Mouse (Mus musculus) heart, adult 11 months (tissue): Measurements from ENCODE around the gene Fgf8.
A peak's percentile ranks its signal among the peaks of the same experiment; 100 is the strongest.

ENCODE experiments used
- DNase-seq: peaks from one replicate; pipeline ENCODE4 v3.0.0; 2022

Fgf8 gene

GRCm38 (mm10) chr19:45748206-45748605, 5.5 kb upstream of the Fgf8 start:
- no peak for DNase-seq

GRCm38 (mm10) chr19:45747028-45747867, 4.5 kb upstream of the Fgf8 start:
- DNase-seq: peak; percentile 96

GRCm38 (mm10) chr19:45746153-45747020, 3.7 kb upstream of the Fgf8 start:
- DNase-seq: peak; percentile 96

GRCm38 (mm10) chr19:45745344-45746152, 2.8 kb upstream of the Fgf8 start:
- DNase-seq: no peak

DNA sequence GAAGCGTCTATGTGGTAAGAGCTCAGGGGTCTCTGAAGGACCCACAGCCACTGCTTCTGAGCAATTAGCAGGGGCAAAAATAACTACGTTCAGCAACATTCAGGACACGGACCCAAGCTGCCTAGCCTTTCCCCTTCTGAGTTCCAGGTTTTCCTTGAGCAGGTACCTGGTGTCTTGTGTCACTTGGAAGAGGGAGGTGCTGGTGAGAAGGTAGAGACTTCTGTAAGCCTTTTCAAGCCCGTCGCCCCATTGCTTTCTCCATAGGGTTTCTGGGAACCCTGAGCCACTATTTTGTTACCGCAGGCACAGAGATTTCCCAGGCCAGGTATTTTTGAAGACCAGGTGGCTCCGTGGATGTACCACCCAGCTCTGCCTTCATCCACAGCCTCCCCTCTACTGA, 904 bp upstream of the Fgf8 start:
- DNase-seq: no peak

DNA sequence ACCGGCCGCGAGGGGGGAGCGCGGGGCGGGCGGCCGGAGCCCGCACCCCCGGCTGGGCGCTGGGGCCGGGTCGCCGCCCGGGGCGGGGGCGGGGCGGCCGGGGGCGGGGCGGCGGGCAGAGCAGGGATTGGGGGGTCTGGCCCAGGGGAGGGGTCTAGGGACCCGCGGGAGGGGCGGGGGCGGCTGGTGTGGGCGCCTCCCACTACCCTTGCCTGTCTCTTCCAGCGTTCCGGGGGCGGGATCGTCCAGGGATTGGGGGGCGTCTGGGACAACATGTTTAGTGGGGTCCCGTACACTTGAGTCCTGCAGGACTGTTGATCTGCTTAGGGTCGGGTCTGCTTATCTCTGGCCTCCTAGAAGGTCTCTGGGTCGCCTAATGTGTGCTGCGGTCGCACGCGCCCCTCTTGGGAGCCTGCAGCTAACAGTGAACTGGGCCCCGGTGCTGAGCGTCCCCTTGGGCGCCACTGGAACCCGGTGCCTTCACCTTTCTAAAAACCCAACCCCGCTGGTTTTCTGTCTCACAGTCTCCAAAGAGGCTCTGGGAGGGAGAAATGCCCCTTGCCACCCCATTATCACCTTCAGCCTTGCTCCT, 365 bp upstream of the Fgf8 start:
- no peak for DNase-seq

DNA sequence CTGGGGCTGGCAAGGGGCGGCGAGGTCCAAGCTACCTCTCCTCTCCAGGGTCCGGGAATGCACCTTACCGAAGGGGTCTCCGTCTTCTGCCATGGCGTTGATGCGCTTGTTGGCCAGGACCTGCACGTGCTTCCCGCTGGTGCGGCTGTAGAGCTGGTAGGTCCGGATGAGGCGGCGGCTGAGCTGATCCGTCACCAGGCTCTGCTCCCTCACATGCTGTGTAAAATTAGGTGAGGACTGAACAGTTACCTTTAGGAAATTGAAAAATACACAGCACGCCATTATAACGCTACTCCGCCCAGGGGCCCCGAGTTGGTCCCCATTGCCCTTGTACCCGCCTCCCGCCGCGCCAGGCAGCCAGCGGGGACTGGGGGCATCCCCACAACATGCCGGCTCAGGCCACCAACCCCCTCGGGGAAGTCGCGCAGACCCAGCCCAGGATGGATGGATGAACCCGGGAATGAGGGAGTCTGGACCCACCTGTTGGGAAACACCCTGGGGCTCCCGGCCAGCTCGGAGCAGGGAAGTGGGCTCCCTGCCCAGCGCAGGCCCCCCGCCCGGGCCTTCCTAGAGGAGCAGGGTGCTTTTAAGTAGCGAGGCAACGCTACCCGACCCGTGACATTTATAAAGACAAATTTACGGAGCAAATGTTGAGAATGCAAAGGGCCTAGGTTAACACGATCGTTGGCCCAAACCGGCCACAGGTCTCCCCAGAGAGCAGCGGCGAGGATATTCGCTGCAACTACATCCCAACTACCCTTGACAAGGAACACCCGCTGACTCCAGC, 1.1 kb downstream of the Fgf8 start:
- no peak for DNase-seq

- DNase-seq: no peak
Measured at GRCm38 (mm10) chr19:45740817-45741216, 1.9 kb downstream of the Fgf8 start.

- DNase-seq: no peak
Measured at GRCm38 (mm10) chr19:45740233-45740632, 2.5 kb downstream of the Fgf8 start.

- no peak for DNase-seq
Measured at GRCm38 (mm10) chr19:45738521-45738920, 4.2 kb downstream of the Fgf8 start.

- peak; percentile 79 for DNase-seq
Measured at GRCm38 (mm10) chr19:45737846-45738484, 4.8 kb downstream of the Fgf8 start.

GRCm38 (mm10) chr19:45737208-45737845, 5.4 kb downstream of the Fgf8 start:
- no peak for DNase-seq

- peak; percentile 93 for DNase-seq
Measured at GRCm38 (mm10) chr19:45736855-45737207, 5.9 kb downstream of the Fgf8 start.

DNA sequence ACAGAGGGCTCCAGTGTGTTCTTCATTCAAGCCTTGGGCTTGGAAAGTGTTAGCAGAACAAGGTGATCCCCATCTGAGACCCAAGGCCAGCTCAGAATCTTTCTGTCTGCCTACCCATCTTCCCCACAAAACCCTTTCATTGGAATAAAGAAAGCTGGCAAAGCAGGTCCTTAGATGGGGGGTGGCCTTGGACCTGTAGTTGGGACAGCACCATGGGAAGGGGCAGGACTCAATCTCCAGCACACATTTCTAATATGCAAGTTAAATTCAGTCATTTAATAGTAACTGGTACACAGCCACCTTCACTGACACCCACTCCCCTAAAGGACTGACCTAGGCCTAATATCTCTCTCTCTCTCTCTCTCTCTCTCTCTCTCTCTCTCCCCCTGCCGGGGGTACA, 6.5 kb downstream of the Fgf8 start:
- DNase-seq: peak; percentile 76

DNA sequence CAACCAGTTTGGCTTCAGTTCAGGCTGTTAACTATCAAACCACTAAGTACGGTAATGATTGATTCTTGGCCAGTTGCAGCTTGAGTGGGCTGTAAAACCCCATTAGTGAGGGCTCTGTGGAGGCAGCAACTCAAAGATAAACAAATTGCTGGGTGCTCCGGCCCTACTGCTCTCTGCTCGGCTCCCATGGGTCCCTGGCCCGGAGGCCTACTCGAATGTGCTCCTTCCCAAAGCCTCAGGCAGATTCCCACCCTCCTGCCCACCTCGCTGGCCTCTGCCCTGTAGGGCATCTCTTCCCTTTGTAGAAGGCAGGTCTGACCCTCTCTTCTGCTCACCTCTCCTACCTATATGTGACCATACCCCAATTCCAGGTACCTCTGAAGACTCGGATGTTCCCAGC, 8.0 kb downstream of the Fgf8 start:
- peak; percentile 81 for DNase-seq

DNA sequence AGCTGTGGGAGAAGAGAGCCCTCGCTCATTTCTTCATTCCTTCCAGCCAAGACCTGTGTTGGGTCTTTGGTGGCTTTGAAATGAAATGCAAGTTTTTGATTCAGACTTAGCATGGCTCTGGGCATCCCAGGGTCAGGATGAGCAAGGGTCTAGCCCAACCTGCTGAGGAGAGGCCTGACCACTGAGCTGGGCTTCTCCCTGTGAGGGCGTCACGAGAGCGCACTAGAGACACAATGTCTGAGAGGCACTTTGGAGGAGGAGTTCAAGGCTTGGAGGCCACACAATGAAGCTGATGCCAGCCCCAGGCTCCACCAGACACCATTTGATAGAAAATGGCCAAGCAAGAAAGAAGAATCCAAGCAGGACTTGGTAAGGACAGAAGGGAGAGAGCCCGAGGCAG, 8.5 kb downstream of the Fgf8 start:
- DNase-seq: peak; percentile 83

GRCm38 (mm10) chr19:45733564-45733963, 9.2 kb downstream of the Fgf8 start:
- DNase-seq: peak; percentile 84

- no peak for DNase-seq
Measured at GRCm38 (mm10) chr19:45731658-45732057, 11.1 kb downstream of the Fgf8 start.

- DNase-seq: peak; percentile 76
Measured at GRCm38 (mm10) chr19:45730042-45730441, 12.7 kb downstream of the Fgf8 start.

- no peak for DNase-seq
Measured at GRCm38 (mm10) chr19:45727231-45727630, 15.5 kb downstream of the Fgf8 start.
